Mouse (Mus musculus): ENCODE measurements at regions not wholly inside any gene's neighbourhood (a gene's known extent, or its start where the extent isn't known, plus 50 kb on each side); places are given as distances from the start of the nearest gene placed in this dataset.

DNA sequence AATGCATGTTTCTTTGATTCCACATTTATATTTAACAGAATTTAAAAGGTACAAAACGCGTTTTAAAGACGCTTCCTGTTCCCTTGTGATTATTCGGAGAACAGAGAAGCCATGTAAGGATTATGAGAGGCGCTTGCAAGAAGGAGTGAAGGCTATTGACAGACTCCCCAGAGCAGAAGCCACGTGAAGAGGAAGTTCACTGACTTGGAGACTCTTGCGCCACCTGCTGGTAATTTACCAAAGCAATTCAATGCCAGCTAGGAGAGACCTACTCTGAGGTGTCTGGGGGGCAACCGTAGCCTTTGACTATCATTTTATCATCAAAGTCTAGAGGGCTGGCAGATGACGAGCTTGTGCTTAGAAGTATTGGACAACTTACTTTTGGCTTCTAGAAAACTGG is 909.4 kb downstream of the 5730522E02Rik start:
- Histone ChIP-seq H3K36me3 (ENCODE audit: control insufficient read depth, insufficient read depth, low read length) (no peaks in the 10 kb centered on the region), H3K27ac (ENCODE audit: insufficient read depth, low read depth, low read length) (no peak overlapping the region), H3K27me3 (ENCODE audit: control insufficient read depth, insufficient read depth, low read length) (no peaks in the 10 kb centered on the region), H3K4me3 (ENCODE audit: low read depth, low read length) (no peak overlapping the region), H3K4me1 (ENCODE audit: control insufficient read depth, insufficient read depth, insufficient read length, low read length) (no peaks in the 10 kb centered on the region)
- WGBS, result 16% methylated on average over 9 of the region's 9 CpGs
- TF ChIP-seq POLR2A (IDR thresholded peaks at IDR 0.05; ENCODE audit: low read depth, low read length), result no peak
- TF ChIP-seq CTCF (IDR thresholded peaks at IDR 0.05; ENCODE audit: extremely low read depth, insufficient read length, insufficient replicate concordance, low read depth, low read length), result peak; percentile 59; the same call in 1 of the 2 replicates

DNA sequence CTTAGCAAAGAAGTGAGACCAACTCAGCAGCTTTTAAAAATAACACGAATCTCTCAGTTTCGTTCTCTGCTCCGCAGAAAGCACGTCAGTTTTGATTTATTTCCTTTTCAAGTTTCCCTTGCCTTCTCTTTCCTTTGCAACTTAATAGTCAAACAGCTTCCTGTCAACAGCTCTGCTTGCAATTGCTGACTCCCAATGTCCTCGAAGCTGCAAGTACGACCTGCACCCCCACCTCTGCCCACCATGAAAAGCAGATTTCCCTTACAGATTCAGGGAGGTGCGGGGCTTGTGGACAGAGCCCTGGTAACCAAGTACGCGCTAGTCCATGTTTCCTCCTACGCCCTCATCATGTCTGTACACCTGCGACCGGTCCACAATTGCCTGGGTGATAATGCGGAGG is 922.2 kb downstream of the 5730522E02Rik start:
- Histone ChIP-seq H3K4me1 (ENCODE audit: control insufficient read depth, insufficient read depth, insufficient read length, low read length) (no peaks in the 10 kb centered on the region), H3K27me3 (ENCODE audit: control insufficient read depth, insufficient read depth, low read length) (no peaks in the 10 kb centered on the region), H3K36me3 (ENCODE audit: control insufficient read depth, insufficient read depth, low read length) (no peaks in the 10 kb centered on the region), H3K27ac (ENCODE audit: insufficient read depth, low read depth, low read length) (no peak overlapping the region), H3K4me3 (ENCODE audit: low read depth, low read length) (no peak overlapping the region)
- WGBS, result 45% methylated on average over 13 of the region's 13 CpGs
- no peak for TF ChIP-seq CTCF (IDR thresholded peaks at IDR 0.05; ENCODE audit: extremely low read depth, insufficient read length, insufficient replicate concordance, low read depth, low read length)
- no peak for TF ChIP-seq POLR2A (IDR thresholded peaks at IDR 0.05; ENCODE audit: low read depth, low read length)

DNA sequence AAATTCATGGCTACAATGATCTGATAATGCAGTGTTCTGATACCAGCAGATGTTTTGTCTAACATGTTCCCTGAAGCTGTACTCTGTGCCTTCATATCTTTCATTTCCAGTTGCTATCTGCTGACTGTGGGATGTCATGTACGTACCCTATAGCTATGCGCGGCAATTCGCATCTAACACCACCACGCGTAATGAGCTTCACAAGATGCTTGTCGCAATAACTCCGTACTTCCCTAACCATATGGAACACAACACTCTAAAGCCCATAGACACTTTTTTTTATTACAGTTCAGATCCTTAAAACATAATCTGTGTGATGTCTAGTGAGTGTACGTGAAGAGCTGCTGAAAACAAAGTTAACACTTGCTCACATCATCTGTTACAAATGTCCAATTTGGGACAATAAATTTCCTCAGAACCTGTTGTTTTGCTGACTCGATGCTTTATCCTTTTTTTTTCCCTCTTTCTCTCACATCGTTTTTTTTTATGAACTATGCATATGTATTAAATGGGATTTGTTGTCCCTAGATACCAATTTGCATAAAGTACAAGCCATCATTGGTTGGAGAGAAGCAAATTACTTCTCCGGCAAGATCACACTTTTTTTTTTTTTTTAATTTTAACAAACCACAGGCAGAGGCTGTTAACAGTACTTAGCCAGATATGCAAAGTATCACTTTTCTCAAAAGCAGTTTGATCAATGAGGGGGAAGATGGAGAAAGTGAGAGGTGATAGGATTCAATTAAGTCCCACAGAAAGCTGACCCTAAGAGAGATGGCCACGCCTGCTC is 922.9 kb downstream of the 5730522E02Rik start:
- 77% methylated on average over 13 of the region's 13 CpGs for WGBS
- H3K4me1 ChIP-seq (ENCODE audit: control insufficient read depth, insufficient read depth, insufficient read length, low read length), result no peaks in the 10 kb centered on the region

DNA sequence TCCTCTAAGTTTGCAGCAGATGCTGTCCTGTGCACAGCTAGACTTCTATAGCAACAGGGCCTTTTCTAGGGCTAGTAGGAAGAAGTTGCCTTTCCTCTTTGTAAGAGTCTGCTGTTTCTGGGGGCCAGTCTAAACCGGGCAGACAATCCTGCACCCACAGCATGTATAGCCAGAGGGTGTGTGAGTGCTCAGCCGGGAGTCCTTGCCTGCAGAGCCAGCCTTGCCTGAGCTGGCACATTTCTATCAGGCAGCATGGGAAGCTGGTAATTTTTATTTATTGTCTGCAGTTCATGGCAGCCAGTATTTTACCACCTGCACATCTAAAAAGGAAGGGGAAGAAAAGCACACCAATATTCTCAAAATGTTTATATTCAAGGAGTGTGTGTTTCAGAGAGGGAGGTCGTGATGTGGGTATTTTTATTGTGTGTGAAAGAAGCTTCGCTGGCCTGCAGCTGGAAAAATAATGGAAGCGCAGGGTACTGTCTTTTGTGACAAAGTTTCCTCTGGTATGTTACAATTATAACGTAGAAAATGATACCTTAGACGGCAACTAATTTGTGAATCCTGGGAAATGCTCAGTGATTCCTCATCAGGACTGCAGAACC is 940.5 kb downstream of the 5730522E02Rik start:
- TF ChIP-seq POLR2A (IDR thresholded peaks at IDR 0.05; ENCODE audit: low read depth, low read length), result no peak
- no peak for TF ChIP-seq CTCF (IDR thresholded peaks at IDR 0.05; ENCODE audit: extremely low read depth, insufficient read length, insufficient replicate concordance, low read depth, low read length)
- Histone ChIP-seq H3K36me3 (ENCODE audit: control insufficient read depth, insufficient read depth, low read length) (no peaks in the 10 kb centered on the region), H3K4me3 (ENCODE audit: low read depth, low read length) (no peak overlapping the region), H3K4me1 (ENCODE audit: control insufficient read depth, insufficient read depth, insufficient read length, low read length) (no peaks in the 10 kb centered on the region), H3K27ac (ENCODE audit: insufficient read depth, low read depth, low read length) (no peak overlapping the region), H3K27me3 (ENCODE audit: control insufficient read depth, insufficient read depth, low read length) (no peaks in the 10 kb centered on the region)
- WGBS, result 42% methylated on average over 7 of the region's 7 CpGs

More for the DNA sequence above, 922.9 kb downstream of the 5730522E02Rik start:
- Histone ChIP-seq H3K4me3 (ENCODE audit: low read depth, low read length) (no peak overlapping the region), H3K27me3 (ENCODE audit: control insufficient read depth, insufficient read depth, low read length) (no peaks in the 10 kb centered on the region), H3K36me3 (ENCODE audit: control insufficient read depth, insufficient read depth, low read length) (no peaks in the 10 kb centered on the region), H3K27ac (ENCODE audit: insufficient read depth, low read depth, low read length) (no peak overlapping the region)
- TF ChIP-seq POLR2A (IDR thresholded peaks at IDR 0.05; ENCODE audit: low read depth, low read length), result no peak
- no peak for TF ChIP-seq CTCF (IDR thresholded peaks at IDR 0.05; ENCODE audit: extremely low read depth, insufficient read length, insufficient replicate concordance, low read depth, low read length)

DNA sequence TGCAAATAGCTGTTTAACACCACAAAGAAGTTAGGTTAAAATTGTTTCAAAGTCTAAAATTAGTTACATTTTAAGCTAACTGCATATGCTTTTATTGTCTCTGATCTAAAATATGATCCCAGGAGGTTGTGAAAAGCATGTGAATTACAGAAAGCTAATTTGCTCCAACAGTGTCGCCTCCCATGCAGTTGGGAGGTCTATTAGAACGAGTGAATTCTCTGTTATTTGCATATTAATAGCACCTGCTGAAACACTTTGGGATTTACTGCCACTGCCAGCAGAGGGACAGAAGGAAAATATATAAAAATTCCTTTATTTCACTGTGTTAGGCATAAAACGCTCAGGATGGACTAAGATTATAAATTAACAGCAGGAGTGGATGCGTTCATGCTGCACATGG is 947.7 kb downstream of the 5730522E02Rik start:
- Histone ChIP-seq H3K4me1 (ENCODE audit: control insufficient read depth, insufficient read depth, insufficient read length, low read length) (no peaks in the 10 kb centered on the region), H3K4me3 (ENCODE audit: low read depth, low read length) (no peak overlapping the region), H3K27ac (ENCODE audit: insufficient read depth, low read depth, low read length) (no peak overlapping the region), H3K27me3 (ENCODE audit: control insufficient read depth, insufficient read depth, low read length) (no peaks in the 10 kb centered on the region), H3K36me3 (ENCODE audit: control insufficient read depth, insufficient read depth, low read length) (no peaks in the 10 kb centered on the region)
- no peak for TF ChIP-seq POLR2A (IDR thresholded peaks at IDR 0.05; ENCODE audit: low read depth, low read length)
- TF ChIP-seq CTCF (IDR thresholded peaks at IDR 0.05; ENCODE audit: extremely low read depth, insufficient read length, insufficient replicate concordance, low read depth, low read length), result no peak
- 23% methylated on average over 4 of the region's 4 CpGs for WGBS

DNA sequence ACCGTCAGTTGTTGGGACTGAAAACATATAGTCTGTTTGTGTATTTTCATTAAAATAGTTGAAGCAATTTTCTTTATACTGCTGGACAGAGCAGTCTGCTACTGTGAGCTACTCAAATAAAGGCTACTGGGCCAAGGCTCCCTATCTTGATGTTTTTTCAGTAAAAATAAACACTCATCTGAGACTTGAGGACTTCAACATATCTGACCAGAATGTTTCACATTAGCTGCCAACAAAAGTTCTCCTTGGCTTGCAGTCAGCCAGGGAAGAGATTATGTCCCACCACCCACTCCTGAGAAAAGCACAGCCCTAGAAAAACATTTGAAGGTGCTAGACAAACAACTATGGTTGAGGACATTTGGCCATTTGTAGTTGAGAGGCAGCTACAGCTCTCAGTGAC is 950.9 kb downstream of the 5730522E02Rik start:
- 78% methylated on average over 1 of the region's 1 CpGs for WGBS
- TF ChIP-seq POLR2A (IDR thresholded peaks at IDR 0.05; ENCODE audit: low read depth, low read length) (no peak), CTCF (IDR thresholded peaks at IDR 0.05; ENCODE audit: extremely low read depth, insufficient read length, insufficient replicate concordance, low read depth, low read length) (no peak)
- H3K27ac ChIP-seq (ENCODE audit: insufficient read depth, low read depth, low read length), result no peak overlapping the region
- H3K4me3 ChIP-seq (ENCODE audit: low read depth, low read length), result no peak overlapping the region
- no peaks in the 10 kb centered on the region for H3K36me3 ChIP-seq (ENCODE audit: control insufficient read depth, insufficient read depth, low read length)
- no peaks in the 10 kb centered on the region for H3K4me1 ChIP-seq (ENCODE audit: control insufficient read depth, insufficient read depth, insufficient read length, low read length)
- no peaks in the 10 kb centered on the region for H3K27me3 ChIP-seq (ENCODE audit: control insufficient read depth, insufficient read depth, low read length)

DNA sequence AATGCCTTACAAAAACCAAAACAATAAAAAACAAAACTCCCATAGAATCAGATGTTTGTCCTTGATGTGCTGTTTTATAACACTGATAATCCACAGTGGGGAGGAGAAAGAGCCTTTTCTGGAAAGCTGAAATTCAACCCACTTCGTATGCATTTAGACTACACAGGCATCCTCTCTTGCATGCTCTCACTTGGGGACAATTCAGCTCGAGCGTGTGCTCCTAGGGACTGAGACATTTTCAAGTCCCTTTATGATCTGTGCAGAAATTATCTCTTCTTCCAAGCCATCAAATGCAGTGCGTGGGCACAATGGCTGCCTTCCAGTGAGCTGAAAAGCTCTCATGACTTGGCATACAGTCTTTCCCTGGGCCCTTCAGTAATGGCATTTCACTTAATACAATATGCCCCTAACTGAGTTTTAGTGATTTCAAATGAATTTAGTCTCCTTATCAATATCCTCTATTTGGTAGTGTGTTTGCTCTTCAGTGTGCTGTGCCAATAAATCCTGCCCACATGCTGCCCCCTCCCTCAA is 977.1 kb downstream of the 5730522E02Rik start:
- TF ChIP-seq CTCF (IDR thresholded peaks at IDR 0.05; ENCODE audit: extremely low read depth, insufficient read length, insufficient replicate concordance, low read depth, low read length) (no peak), POLR2A (IDR thresholded peaks at IDR 0.05; ENCODE audit: low read depth, low read length) (no peak)
- Histone ChIP-seq H3K27ac (ENCODE audit: insufficient read depth, low read depth, low read length) (no peak overlapping the region), H3K4me3 (ENCODE audit: low read depth, low read length) (no peak overlapping the region), H3K4me1 (ENCODE audit: control insufficient read depth, insufficient read depth, insufficient read length, low read length) (no peaks in the 10 kb centered on the region), H3K27me3 (ENCODE audit: control insufficient read depth, insufficient read depth, low read length) (no peaks in the 10 kb centered on the region), H3K36me3 (ENCODE audit: control insufficient read depth, insufficient read depth, low read length) (no peaks in the 10 kb centered on the region)
- 33% methylated on average over 4 of the region's 4 CpGs for WGBS

Measured in small intestine, adult 2 months (tissue).